Mouse (Mus musculus): ENCODE data around the gene Add3. TPM values are rescaled to one million over a fixed set of nuclear protein-coding genes. Genes with fewer than 3 reads are reported as not detected.

The Add3 gene
- polyA plus RNA-seq, 1 experiment from 2014 or later: 29.9 TPM

DNA sequence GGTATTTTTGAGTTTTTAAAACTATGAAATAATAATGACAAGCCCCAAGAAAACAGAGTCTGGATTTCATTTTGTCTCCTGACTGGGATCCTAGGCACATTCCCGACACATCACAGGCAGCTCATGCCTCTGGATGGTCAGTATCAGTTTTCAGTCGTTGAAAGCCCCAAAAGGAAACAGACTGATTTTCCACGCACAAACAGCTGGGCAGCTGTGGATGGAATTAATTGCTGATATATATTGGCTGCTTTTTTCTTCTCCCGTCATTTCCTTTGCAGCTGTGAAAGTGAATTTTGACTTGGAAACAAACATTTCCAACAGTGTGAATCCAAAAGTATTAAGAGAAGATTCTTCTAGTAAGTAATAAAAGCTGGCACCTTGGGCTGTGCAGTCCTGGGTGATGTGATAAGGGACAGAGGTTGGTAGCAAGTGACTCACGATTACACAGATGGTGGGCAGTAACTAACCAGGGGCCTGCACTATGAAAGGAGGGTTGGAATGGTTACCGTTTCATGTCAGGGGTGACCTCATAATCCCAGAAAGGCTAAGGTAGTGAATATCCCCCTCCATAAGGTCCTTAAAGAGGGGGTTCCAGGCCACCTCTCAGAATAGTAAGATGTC is 51.7 kb downstream of the Add3 start:
- Histone ChIP-seq H3K36me3 (no peaks in the 10 kb centered on the region), H3K4me1 (peaks cover 8% of the 10 kb centered on the region; the same call in 1 of the 2 replicates), H3K9me3 (no peaks in the 10 kb centered on the region), H3K4me3 (no peak overlapping the region), H3K27me3 (no peaks in the 10 kb centered on the region), H3K9ac (replicated peaks) (no peak overlapping the region), H3K27ac (replicated peaks) (no peak overlapping the region), H3K4me2 (replicated peaks) (no peak overlapping the region)
- no peak for ATAC-seq (replicated peaks)
- 75% methylated on average over 6 of the region's 6 CpGs for WGBS

- Histone ChIP-seq H3K4me2 (replicated peaks) (no peak overlapping the region), H3K4me1 (peaks cover 8% of the 10 kb centered on the region; the same call in 1 of the 2 replicates), H3K9me3 (no peaks in the 10 kb centered on the region), H3K27me3 (no peaks in the 10 kb centered on the region), H3K9ac (replicated peaks) (no peak overlapping the region), H3K27ac (replicated peaks) (no peak overlapping the region), H3K4me3 (no peak overlapping the region), H3K36me3 (no peaks in the 10 kb centered on the region)
- WGBS: 93% methylated on average over 2 of the region's 2 CpGs
- no peak for ATAC-seq (replicated peaks)
Observed at GRCm38 (mm10) chr19:53193190-53193589, 52.9 kb downstream of the Add3 start.

GRCm38 (mm10) chr19:53193964-53194582 is 53.8 kb downstream of the Add3 start:
- no peak overlapping the region for H3K4me3 ChIP-seq
- no peaks in the 10 kb centered on the region for H3K36me3 ChIP-seq
- H3K4me1 ChIP-seq: peaks cover 8% of the 10 kb centered on the region; the same call in 1 of the 2 replicates
- H3K27me3 ChIP-seq: no peaks in the 10 kb centered on the region
- H3K4me2 ChIP-seq (replicated peaks): no peak overlapping the region
- no peak overlapping the region for H3K27ac ChIP-seq (replicated peaks)
- no peak for ATAC-seq (replicated peaks)
- no peaks in the 10 kb centered on the region for H3K9me3 ChIP-seq
- 52% methylated on average over 11 of the region's 11 CpGs for WGBS
- no peak overlapping the region for H3K9ac ChIP-seq (replicated peaks)

- 37% methylated on average over 9 of the region's 9 CpGs for WGBS
- Histone ChIP-seq H3K9ac (replicated peaks) (no peak overlapping the region), H3K4me1 (peaks cover 8% of the 10 kb centered on the region; the same call in 1 of the 2 replicates), H3K9me3 (no peaks in the 10 kb centered on the region), H3K27me3 (no peaks in the 10 kb centered on the region), H3K4me3 (no peak overlapping the region), H3K36me3 (no peaks in the 10 kb centered on the region), H3K4me2 (replicated peaks) (no peak overlapping the region), H3K27ac (replicated peaks) (no peak overlapping the region)
- no peak for ATAC-seq (replicated peaks)
Observed at GRCm38 (mm10) chr19:53194751-53195520, 54.7 kb downstream of the Add3 start.

DNA sequence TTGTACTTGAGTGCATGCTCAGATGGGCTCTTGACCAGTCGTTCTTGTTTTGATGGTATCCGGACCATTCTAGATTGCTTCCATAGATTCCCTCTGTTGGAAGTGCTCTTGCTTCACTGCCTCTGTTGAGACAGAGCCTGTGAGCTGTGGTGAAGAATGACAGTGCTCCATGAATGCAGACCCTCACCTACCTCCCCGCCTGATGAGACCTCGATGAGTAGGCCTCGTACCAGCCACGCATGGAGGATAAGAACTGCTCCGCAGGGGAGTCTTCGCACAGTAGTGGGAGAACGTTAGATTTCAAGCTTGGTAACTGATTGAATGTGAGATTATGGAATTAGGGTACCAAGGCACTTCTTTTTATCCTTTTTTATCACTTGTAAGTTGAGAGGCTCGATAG is 56.7 kb downstream of the Add3 start:
- Histone ChIP-seq H3K4me3 (no peak overlapping the region), H3K9ac (replicated peaks) (no peak overlapping the region), H3K4me1 (peaks cover 8% of the 10 kb centered on the region; the same call in 1 of the 2 replicates), H3K36me3 (no peaks in the 10 kb centered on the region), H3K4me2 (replicated peaks) (no peak overlapping the region), H3K9me3 (no peaks in the 10 kb centered on the region), H3K27me3 (no peaks in the 10 kb centered on the region), H3K27ac (replicated peaks) (no peak overlapping the region)
- 92% methylated on average over 10 of the region's 10 CpGs for WGBS
- no peak for ATAC-seq (replicated peaks)

DNA sequence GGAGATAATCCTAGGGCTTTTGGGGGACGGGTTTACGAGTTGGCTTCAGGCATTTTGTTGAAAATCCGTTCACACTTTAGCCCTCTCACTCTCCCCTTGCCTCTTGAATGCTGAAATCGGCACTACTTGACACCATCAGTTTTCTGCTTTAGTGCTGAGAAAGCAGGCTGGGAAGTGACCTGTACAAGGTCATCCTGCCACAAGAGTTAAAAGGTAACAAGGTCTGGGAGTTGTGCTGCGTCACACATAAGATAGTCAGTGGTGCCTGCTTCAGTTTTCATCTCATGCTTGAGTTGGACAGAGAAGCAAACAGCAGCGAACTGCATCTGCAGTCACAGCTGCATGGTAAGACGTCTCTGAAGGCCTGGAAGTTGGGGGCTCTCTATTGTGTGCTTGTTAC is 57.5 kb downstream of the Add3 start:
- Histone ChIP-seq H3K36me3 (no peaks in the 10 kb centered on the region), H3K27ac (replicated peaks) (no peak overlapping the region), H3K4me2 (replicated peaks) (no peak overlapping the region), H3K9ac (replicated peaks) (no peak overlapping the region), H3K4me1 (peaks cover 8% of the 10 kb centered on the region; the same call in 1 of the 2 replicates), H3K9me3 (no peaks in the 10 kb centered on the region), H3K4me3 (no peak overlapping the region), H3K27me3 (no peaks in the 10 kb centered on the region)
- WGBS: 81% methylated on average over 7 of the region's 7 CpGs
- ATAC-seq (replicated peaks): no peak

GRCm38 (mm10) chr19:53198706-53199572 is 58.7 kb downstream of the Add3 start:
- H3K4me3 ChIP-seq: no peak overlapping the region
- no peaks in the 10 kb centered on the region for H3K27me3 ChIP-seq
- H3K4me1 ChIP-seq: peaks cover 8% of the 10 kb centered on the region; the same call in 1 of the 2 replicates
- H3K9ac ChIP-seq (replicated peaks): no peak overlapping the region
- no peak overlapping the region for H3K27ac ChIP-seq (replicated peaks)
- ATAC-seq (replicated peaks): no peak
- WGBS: 85% methylated on average over 17 of the region's 17 CpGs
- H3K4me2 ChIP-seq (replicated peaks): no peak overlapping the region
- H3K9me3 ChIP-seq: no peaks in the 10 kb centered on the region
- no peaks in the 10 kb centered on the region for H3K36me3 ChIP-seq

DNA sequence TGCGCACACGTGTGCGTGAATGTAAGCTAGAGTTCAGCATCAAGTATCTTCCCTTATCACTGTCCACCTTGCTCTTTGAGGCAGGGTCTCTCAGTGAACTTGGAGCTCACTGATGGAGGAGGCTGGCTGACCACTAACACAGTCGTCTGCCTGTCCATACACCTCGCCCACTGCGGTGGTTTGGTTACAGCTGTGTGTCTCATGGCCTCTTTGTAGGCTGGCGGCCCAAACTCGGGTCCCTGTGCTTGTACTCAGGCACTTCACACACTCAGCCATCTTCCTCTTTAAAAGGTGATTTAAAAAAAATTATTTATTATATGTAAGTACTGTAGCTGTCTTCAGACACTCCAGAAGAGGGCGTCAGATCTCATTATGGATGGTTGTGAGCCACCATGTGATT is 59.5 kb downstream of the Add3 start:
- Histone ChIP-seq H3K9me3 (no peaks in the 10 kb centered on the region), H3K27me3 (no peaks in the 10 kb centered on the region), H3K4me3 (no peak overlapping the region), H3K4me2 (replicated peaks) (no peak overlapping the region), H3K27ac (replicated peaks) (no peak overlapping the region), H3K9ac (replicated peaks) (no peak overlapping the region), H3K36me3 (no peaks in the 10 kb centered on the region), H3K4me1 (peaks cover 7% of the 10 kb centered on the region; the same call in 1 of the 2 replicates)
- 95% methylated on average over 9 of the region's 9 CpGs for whole genome bisulfite sequencing
- no peak for ATAC-seq (replicated peaks)

GRCm38 (mm10) chr19:53202116-53202515 is 61.9 kb downstream of the Add3 start:
- no peaks in the 10 kb centered on the region for H3K36me3 ChIP-seq
- 88% methylated on average over 1 of the region's 1 CpGs for WGBS
- H3K9ac ChIP-seq (replicated peaks): no peak overlapping the region
- no peaks in the 10 kb centered on the region for H3K27me3 ChIP-seq
- no peak overlapping the region for H3K4me3 ChIP-seq
- no peak overlapping the region for H3K27ac ChIP-seq (replicated peaks)
- H3K4me1 ChIP-seq: no peaks in the 10 kb centered on the region
- no peaks in the 10 kb centered on the region for H3K9me3 ChIP-seq
- H3K4me2 ChIP-seq (replicated peaks): no peak overlapping the region
- no peak for ATAC-seq (replicated peaks)

DNA sequence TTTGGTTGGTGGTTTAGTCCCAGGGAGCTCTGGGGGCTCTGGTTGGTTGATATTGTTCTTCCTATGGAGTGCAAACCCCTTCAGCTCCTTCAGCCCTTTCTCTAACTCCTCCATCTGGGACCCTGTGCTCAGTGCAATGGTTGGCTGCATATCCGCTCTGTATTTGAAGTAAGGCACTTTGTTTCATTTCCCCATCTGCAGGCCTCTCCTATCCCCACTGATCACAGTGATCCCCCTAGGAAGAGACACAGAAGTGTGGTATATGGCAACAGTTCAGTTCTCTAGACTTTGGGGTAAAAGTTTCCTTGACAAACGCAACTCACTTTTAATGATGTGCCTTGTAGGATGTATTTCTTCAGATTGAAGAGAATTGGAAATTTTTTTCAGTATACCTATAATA is 66.7 kb downstream of the Add3 start:
- no peaks in the 10 kb centered on the region for H3K27me3 ChIP-seq
- no peak overlapping the region for H3K27ac ChIP-seq (replicated peaks)
- H3K4me2 ChIP-seq (replicated peaks): no peak overlapping the region
- 97% methylated on average over 2 of the region's 2 CpGs for WGBS
- no peak for ATAC-seq (replicated peaks)
- H3K4me1 ChIP-seq: no peaks in the 10 kb centered on the region
- H3K4me3 ChIP-seq: no peak overlapping the region
- H3K9ac ChIP-seq (replicated peaks): no peak overlapping the region
- H3K36me3 ChIP-seq: no peaks in the 10 kb centered on the region
- H3K9me3 ChIP-seq: no peaks in the 10 kb centered on the region

GRCm38 (mm10) chr19:53208830-53209229 is 68.6 kb downstream of the Add3 start:
- H3K4me3 ChIP-seq: no peak overlapping the region
- H3K9me3 ChIP-seq: no peaks in the 10 kb centered on the region
- H3K36me3 ChIP-seq: no peaks in the 10 kb centered on the region
- no peak overlapping the region for H3K9ac ChIP-seq (replicated peaks)
- WGBS: 88% methylated on average over 7 of the region's 7 CpGs
- ATAC-seq (replicated peaks): no peak
- H3K27ac ChIP-seq (replicated peaks): no peak overlapping the region
- no peaks in the 10 kb centered on the region for H3K27me3 ChIP-seq
- H3K4me1 ChIP-seq: no peaks in the 10 kb centered on the region
- H3K4me2 ChIP-seq (replicated peaks): no peak overlapping the region

GRCm38 (mm10) chr19:53210251-53210650 is 70.0 kb downstream of the Add3 start:
- no peak overlapping the region for H3K4me3 ChIP-seq
- no peaks in the 10 kb centered on the region for H3K36me3 ChIP-seq
- no peaks in the 10 kb centered on the region for H3K9me3 ChIP-seq
- no peak overlapping the region for H3K27ac ChIP-seq (replicated peaks)
- no peaks in the 10 kb centered on the region for H3K4me1 ChIP-seq
- whole genome bisulfite sequencing: 83% methylated on average over 2 of the region's 2 CpGs
- no peaks in the 10 kb centered on the region for H3K27me3 ChIP-seq
- no peak overlapping the region for H3K9ac ChIP-seq (replicated peaks)
- no peak for ATAC-seq (replicated peaks)
- H3K4me2 ChIP-seq (replicated peaks): no peak overlapping the region

Measured in forebrain, embryonic 15.5 days (tissue).